Mouse (Mus musculus) neural tube, embryonic 15.5 days (tissue): ENCODE data around the gene Tsen34. TPM values are rescaled to one million over a fixed set of nuclear protein-coding genes. Genes with fewer than 3 reads are reported as not detected.

Experiments used
- ATAC-seq: fragments of 200-750 bp; cut with Nextera tagmentation; 2 replicates; pipeline ENCODE4 v1.8.0; 2017; ENCODE audit warnings: mild to moderate bottlenecking, moderate TSS enrichment, moderate library complexity; ENCODE audit not compliant: low FRiP score
- H3K27ac ChIP-seq: fragments of 300-500 bp; sonication (generic); replicated peaks from 2 replicates; pipeline ENCODE4 v1.5.1; 2015; ENCODE audit warnings: mild to moderate bottlenecking, inconsistent platforms
- H3K27me3 ChIP-seq: fragments of 300-500 bp; sonication (generic); replicated peaks from 2 replicates; pipeline ENCODE4 v1.6.1; 2015; ENCODE audit warnings: inconsistent platforms
- H3K36me3 ChIP-seq: fragments of 300-500 bp; sonication (generic); 2 replicates; pipeline ENCODE4 v1.6.1; 2015; ENCODE audit warnings: inconsistent platforms
- H3K4me1 ChIP-seq: fragments of 300-500 bp; sonication (generic); 2 replicates; pipeline ENCODE4 v1.6.1; 2015; ENCODE audit warnings: inconsistent platforms
- H3K4me2 ChIP-seq: fragments of 300-500 bp; sonication (generic); 2 replicates; pipeline ENCODE4 v1.6.1; 2015; ENCODE audit warnings: inconsistent platforms, mild to moderate bottlenecking, moderate library complexity
- H3K4me3 ChIP-seq: fragments of 300-500 bp; sonication (generic); replicated peaks from 2 replicates; pipeline ENCODE4 v1.5.1; 2015; ENCODE audit warnings: mild to moderate bottlenecking, inconsistent platforms
- H3K9ac ChIP-seq: fragments of 300-500 bp; sonication (generic); replicated peaks from 2 replicates; pipeline ENCODE4 v1.6.1; 2015; ENCODE audit warnings: mild to moderate bottlenecking, inconsistent platforms
- H3K9me3 ChIP-seq: fragments of 300-500 bp; sonication (generic); replicated peaks from 2 replicates; pipeline ENCODE4 v1.6.1; 2016; ENCODE audit warnings: inconsistent platforms
- WGBS: fragments of 180-500 bp; shearing (Covaris S2); methylation state at CpG from one replicate; pipeline ENCODE4 v1.1.7; 2015; ENCODE audit warnings: mixed read lengths; 5-methylcytosine and 5-hydroxymethylcytosine counted together
- polyA plus RNA-seq: library from polyadenylated mRNA; unstranded; fragments of >200 nt; fragmentation: Nextera tagmentation; extraction: Ambion mirVana; gene quantifications from 2 replicates; pipeline ENCODE4 v1.2.1, GENCODE M21; 2015

The Tsen34 gene
- polyA plus RNA-seq, 1 experiment from 2014 or later, result 295 TPM

DNA sequence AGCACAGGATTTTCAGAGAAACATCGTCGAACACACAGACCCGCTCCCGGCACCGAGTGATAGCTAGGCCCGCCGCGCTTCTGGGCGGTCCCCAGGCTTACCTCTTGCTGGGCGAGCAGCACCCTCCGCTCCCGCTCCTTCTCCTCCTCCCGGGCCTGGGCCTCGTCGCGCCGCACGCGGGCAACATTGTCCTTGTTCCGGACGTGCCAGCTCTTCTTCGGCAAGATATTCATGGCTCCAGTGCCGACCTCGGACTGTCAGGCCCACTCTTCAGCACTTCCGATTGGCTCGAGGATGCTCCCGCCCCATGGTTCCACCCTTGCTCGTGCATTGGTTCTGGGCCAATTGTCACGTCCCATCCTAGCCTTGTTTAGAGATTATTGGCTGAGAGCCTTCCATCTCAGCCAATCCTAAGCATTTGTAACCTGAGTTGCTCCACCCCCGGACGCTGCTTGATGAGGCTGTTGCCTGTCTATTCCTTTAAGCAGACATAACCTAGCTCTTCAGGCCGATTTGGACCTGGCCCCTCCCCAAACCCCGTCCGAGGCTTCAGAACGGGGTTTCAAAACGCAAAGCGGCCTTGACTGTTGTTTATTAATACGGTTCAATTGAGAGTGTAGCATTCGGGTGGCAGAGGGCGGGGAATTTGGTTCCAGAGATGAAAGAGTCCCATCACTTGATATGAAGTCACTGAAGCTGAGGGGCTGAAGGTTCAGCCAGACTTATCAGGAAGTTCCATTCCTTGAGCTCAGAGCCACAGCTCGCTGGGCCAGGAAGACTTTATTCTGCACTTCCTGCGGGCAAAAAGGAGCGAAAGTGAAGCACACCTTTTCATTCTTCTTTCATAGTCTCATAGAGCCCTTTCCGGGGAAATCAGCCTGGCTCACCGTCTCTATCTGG is 27.2 kb upstream of the Tsen34 start, which contains the start of gene Leng1:
Gene Leng1, minus strand, starts transcription at position 626 of the 900 bp plus-strand sequence.
- peak within 1 kb of the TSS; percentile 68 for H3K4me3 ChIP-seq
- H3K4me1 ChIP-seq, result peaks cover 27% of the 10 kb centered on the region
- no peaks in the 10 kb centered on the region for H3K27me3 ChIP-seq
- H3K4me2 ChIP-seq, result peak within 1 kb of the TSS; percentile 68
- H3K9me3 ChIP-seq, result no peaks in the 10 kb centered on the region
- 4% methylated on average over 45 of the region's 45 CpGs for WGBS
- peak within 1 kb of the TSS; percentile 66 for H3K9ac ChIP-seq
- peaks cover 24% of the 10 kb centered on the region for H3K36me3 ChIP-seq
- H3K27ac ChIP-seq, result peak within 1 kb of the TSS; percentile 84
- peak; percentile 99 for ATAC-seq

DNA sequence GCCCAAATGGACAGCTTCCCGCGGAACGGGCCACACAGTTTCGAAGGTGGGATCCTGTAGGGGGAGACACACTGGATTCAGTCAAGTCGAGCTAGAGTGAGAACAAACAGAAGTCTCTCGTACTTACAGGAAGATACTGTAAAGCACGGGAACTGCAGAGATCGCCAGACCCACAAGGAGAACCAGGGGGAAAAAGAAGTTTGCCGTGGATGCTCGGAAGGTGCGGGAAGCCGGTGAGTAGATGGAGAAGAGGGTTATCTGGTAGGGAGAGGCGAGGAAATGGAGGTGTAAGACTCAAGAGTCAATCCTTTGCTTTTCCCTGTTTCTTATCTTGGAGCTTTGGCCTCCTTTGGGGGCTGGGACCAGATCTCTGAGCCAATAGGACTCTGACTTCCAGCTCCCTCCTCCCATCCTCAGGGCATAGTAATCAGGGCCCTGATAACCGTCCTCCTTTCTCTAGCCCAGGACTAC is 25.7 kb upstream of the Tsen34 start:
- no peaks in the 10 kb centered on the region for H3K27me3 ChIP-seq
- H3K27ac ChIP-seq, result no peak overlapping the region
- H3K4me1 ChIP-seq, result peaks cover 27% of the 10 kb centered on the region
- 23% methylated on average over 14 of the region's 14 CpGs for WGBS
- peaks cover 10% of the 10 kb centered on the region for H3K36me3 ChIP-seq
- H3K4me2 ChIP-seq, result no peak overlapping the region
- no peak overlapping the region for H3K4me3 ChIP-seq
- ATAC-seq, result no peak
- H3K9me3 ChIP-seq, result no peaks in the 10 kb centered on the region
- H3K9ac ChIP-seq, result no peak overlapping the region

DNA sequence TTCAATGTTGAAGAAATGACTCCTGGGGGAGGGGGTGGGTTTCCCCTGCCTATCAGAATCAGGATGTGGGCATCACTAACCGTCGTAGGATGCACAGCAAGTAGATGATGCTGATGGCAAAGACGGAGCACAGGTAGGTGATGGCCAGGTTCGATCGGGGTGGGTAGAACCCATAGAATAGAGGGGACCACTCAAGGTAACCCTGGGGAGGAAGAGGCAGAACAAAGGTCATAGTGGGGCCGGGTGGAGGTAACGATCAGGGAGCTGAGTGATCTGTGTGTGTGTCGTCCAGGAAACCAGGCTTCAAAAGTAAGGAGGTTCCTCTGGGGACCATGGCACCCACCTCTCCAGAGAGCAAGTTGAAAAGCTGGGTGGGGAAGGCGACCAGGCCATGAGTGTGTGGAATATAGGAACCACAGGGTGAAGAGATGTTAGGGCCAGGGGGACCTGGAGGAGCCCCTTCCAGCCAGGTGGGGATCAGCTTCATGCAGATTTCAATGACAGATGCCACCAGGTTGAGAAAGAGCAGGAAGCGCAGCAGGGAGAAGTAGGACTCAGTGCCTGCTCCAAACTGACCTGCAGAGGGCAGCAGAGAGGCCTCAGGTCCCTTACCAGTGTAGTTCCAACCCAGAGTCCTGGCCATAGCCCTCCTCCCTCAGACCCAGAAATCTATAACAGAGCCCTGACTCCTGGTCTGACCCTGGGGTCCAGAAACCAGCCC is 18.0 kb upstream of the Tsen34 start:
- peak; percentile 88; the same call in 1 of the 2 replicates for ATAC-seq
- H3K27me3 ChIP-seq, result no peaks in the 10 kb centered on the region
- H3K27ac ChIP-seq, result no peak overlapping the region
- no peak overlapping the region for H3K9ac ChIP-seq
- H3K9me3 ChIP-seq, result no peaks in the 10 kb centered on the region
- no peak overlapping the region for H3K4me2 ChIP-seq
- H3K36me3 ChIP-seq, result peaks cover 17% of the 10 kb centered on the region
- no peaks in the 10 kb centered on the region for H3K4me1 ChIP-seq
- WGBS, result 77% methylated on average over 10 of the region's 10 CpGs
- H3K4me3 ChIP-seq, result no peak overlapping the region

DNA sequence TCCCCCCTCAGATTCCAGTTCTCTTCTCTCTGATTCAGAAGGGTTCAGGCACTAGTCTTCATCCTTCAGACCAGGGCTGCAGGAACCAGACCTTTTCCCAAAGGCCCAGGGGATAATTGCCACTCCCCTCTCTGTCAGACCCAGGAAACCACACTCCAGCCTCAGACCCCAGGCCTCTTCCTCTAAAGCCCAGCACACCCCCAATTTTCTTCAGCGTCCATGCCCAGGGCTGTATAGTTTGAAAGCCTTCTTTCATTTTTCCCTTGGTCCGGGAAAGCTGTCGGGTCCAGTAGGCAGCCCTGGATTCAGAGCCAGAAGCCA is 17.5 kb upstream of the Tsen34 start:
- WGBS, result 87% methylated on average over 3 of the region's 3 CpGs
- H3K4me2 ChIP-seq, result no peak overlapping the region
- ATAC-seq, result peak; percentile 29; the same call in 1 of the 2 replicates
- H3K9ac ChIP-seq, result no peak overlapping the region
- no peak overlapping the region for H3K27ac ChIP-seq
- peaks cover 19% of the 10 kb centered on the region for H3K36me3 ChIP-seq
- no peaks in the 10 kb centered on the region for H3K9me3 ChIP-seq
- no peaks in the 10 kb centered on the region for H3K27me3 ChIP-seq
- H3K4me3 ChIP-seq, result no peak overlapping the region
- H3K4me1 ChIP-seq, result no peaks in the 10 kb centered on the region

DNA sequence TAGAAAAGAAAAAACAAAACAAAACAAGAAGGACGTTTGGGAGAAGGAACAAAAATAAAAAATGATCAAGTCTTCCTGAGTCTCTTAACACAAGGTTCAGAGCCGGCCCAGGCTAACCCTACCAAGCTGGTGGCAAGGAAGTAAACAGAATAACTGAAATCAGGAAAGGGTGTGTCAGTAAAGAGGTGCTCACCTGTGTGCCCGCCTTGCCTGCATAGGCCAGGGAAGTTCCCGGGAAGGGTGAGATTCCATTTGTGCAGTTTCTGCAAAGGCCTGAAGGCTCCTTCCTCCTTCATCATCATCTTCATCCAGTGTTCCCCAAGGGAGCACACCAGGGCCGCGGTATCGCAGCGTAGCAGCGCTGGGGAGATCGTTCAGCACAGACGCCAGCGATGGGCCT is 16.3 kb upstream of the Tsen34 start:
- H3K36me3 ChIP-seq, result peaks cover 22% of the 10 kb centered on the region
- H3K9ac ChIP-seq, result no peak overlapping the region
- H3K9me3 ChIP-seq, result no peaks in the 10 kb centered on the region
- H3K27me3 ChIP-seq, result no peaks in the 10 kb centered on the region
- no peak for ATAC-seq
- H3K27ac ChIP-seq, result no peak overlapping the region
- H3K4me1 ChIP-seq, result no peaks in the 10 kb centered on the region
- 87% methylated on average over 12 of the region's 12 CpGs for WGBS
- no peak overlapping the region for H3K4me2 ChIP-seq
- H3K4me3 ChIP-seq, result no peak overlapping the region

DNA sequence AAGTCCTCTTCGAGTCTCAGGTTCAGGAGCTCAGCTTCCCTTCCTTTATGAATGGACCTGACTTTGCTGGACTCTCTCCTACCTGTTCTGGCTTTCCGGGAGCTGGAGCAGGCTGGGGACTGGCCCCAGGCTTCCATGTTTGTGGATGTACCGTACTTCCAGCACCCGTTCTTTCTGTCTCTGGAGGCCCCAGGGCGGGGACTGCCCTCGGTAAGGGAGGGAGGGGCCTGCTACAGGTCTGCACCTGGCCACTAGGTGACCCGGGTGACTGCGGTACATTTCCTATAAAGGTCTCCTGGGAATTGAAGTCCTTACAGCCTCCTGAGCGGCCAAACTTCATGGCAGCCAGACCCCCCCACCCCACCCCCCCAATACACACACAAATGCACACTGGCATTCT is 15.3 kb upstream of the Tsen34 start, which contains the start of gene Tmc4:
Gene Tmc4, minus strand, starts transcription at position 212 of the 400 bp plus-strand sequence.
- WGBS, result 55% methylated on average over 9 of the region's 9 CpGs

DNA sequence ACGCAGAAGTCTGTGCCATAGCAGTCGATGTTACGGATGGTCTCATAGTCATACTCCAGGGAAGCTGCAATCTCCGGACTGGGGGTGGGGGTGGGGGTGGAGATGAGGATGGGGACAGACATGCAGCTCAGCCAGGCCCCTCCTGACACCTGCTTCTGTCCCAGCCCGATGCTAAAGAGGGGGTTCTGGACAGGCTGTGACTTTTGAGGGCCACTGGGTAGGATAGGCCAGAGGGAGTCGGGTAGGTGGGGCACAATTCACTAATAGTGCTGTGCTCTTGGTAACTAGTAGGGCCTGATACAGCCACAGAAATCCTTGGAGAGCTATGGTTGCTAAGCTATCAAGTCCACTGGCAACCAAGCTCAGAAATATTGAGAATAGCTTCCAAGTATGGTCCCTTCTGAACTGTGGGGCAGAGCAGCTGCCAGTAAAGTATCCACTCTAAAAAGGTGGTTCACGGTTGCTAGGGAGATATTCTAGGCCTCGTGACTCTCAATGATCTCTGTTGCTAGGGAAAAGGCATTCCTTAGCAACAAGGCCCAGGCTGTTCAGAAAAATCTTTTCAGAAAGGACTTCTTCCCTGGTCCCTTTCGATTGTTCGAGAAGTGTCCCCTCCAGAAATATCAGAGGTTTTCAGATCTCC is 8.6 kb upstream of the Tsen34 start:
- ATAC-seq, result peak; percentile 66
- peak overlapping the region; percentile 15 for H3K4me2 ChIP-seq
- H3K27me3 ChIP-seq, result no peaks in the 10 kb centered on the region
- no peak overlapping the region for H3K4me3 ChIP-seq
- peak overlapping the region; percentile 76 for H3K27ac ChIP-seq
- H3K9ac ChIP-seq, result no peak overlapping the region
- peaks cover 52% of the 10 kb centered on the region for H3K36me3 ChIP-seq
- H3K9me3 ChIP-seq, result no peaks in the 10 kb centered on the region
- 48% methylated on average over 10 of the region's 10 CpGs for WGBS
- H3K4me1 ChIP-seq, result peaks cover 24% of the 10 kb centered on the region

More for the DNA sequence above, 15.3 kb upstream of the Tsen34 start, which contains the start of gene Tmc4:
- no peak for ATAC-seq
- Histone ChIP-seq H3K9me3 (no peaks in the 10 kb centered on the region), H3K4me2 (no peak within 1 kb of the TSS), H3K4me3 (no peak within 1 kb of the TSS), H3K9ac (no peak within 1 kb of the TSS), H3K36me3 (peaks cover 27% of the 10 kb centered on the region), H3K27ac (no peak within 1 kb of the TSS), H3K4me1 (no peaks in the 10 kb centered on the region), H3K27me3 (no peaks in the 10 kb centered on the region)

DNA sequence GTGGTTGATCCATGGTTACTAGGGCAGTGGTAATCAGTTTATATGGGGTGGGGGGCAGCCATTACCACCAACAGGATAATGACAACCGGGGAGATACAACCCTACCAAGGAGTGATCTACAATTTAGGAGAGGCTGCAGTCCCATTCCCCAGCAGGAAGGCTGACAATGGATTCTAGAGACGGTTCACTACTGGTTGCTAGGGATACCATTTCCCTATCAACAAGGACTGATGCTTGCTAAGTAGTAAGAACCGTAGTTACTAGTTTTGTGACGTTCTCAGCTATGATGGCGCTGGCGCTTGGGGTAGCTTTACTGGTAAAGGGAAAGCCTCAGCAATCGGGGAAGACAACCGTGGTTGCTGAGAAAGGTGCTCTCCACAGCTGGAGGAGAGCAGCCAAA is 8.0 kb upstream of the Tsen34 start:
- Histone ChIP-seq H3K36me3 (peaks cover 48% of the 10 kb centered on the region), H3K9me3 (no peaks in the 10 kb centered on the region), H3K4me1 (peaks cover 24% of the 10 kb centered on the region), H3K4me3 (no peak overlapping the region), H3K9ac (no peak overlapping the region), H3K4me2 (no peak overlapping the region), H3K27me3 (no peaks in the 10 kb centered on the region), H3K27ac (peak overlapping the region; percentile 76)
- ATAC-seq, result peak; percentile 21
- 65% methylated on average over 8 of the region's 8 CpGs for WGBS

DNA sequence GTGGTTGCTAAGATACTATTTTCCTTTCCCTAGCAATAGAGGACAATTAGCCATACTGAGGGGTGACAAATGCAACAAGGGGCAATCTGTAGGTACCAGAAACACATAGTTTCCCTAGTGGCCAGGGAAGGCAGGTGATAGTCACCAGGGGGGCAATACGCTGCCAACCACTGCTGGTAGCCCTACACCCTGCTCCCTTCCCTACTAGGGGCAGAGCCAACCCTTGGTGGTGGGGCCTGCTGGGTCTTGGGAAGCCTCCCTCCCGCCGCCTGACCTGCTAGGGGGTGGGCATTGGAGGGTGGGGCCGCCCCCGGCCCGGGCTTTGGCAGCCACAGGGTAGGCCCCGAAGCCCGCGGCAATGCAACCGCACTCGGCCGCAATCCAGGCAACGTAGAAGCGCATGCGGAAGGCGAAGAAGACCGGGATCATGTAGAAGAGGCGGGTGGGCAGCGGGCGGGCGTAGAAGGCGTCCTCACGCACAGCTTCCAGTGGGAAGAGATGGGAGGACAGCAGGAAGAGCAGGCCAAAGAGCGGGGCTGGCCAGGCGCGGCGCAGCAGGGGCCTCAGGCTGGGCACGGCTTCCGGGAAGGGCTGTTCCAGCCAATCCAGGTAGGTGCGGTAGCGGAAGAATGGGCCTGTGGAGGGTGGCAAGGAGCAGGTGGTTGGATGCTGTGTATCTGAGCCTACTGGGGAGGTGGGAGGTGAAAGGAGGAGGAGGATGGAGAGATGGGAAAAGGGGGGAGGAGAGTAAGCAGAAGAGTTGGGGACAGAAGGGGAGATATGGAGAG is 7.1 kb upstream of the Tsen34 start:
- H3K4me2 ChIP-seq, result no peak overlapping the region
- peaks cover 44% of the 10 kb centered on the region for H3K36me3 ChIP-seq
- no peak overlapping the region for H3K9ac ChIP-seq
- 80% methylated on average over 31 of the region's 31 CpGs for WGBS
- H3K27ac ChIP-seq, result peak overlapping the region; percentile 76
- H3K4me1 ChIP-seq, result peaks cover 27% of the 10 kb centered on the region
- H3K27me3 ChIP-seq, result no peaks in the 10 kb centered on the region
- no peak for ATAC-seq
- H3K9me3 ChIP-seq, result no peaks in the 10 kb centered on the region
- H3K4me3 ChIP-seq, result no peak overlapping the region

DNA sequence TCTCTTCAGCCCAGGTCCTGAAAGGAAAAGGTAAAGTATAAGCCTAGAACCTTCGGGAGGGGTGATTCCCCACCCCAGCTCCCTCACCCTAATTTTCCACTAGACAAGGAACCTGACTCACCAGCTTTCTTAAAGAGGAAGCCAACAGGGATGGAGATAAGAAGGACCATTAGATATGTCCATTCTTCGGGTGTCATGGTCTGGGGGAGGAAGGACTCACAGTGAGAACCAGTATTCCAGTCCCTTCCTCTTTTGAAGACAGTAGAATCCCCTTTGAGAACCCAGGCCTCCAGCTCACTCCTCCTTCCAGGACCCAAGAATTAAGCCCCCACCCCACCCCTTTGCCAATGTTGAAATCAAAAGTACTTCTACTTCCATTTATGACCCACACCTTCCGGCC is 744 bp upstream of the Tsen34 start:
- H3K27ac ChIP-seq, result peak overlapping the region; percentile 96
- H3K9ac ChIP-seq, result peak overlapping the region; percentile 81
- H3K9me3 ChIP-seq, result no peaks in the 10 kb centered on the region
- 32% methylated on average over 3 of the region's 3 CpGs for WGBS
- H3K4me1 ChIP-seq, result peaks cover 36% of the 10 kb centered on the region
- H3K27me3 ChIP-seq, result no peaks in the 10 kb centered on the region
- H3K4me2 ChIP-seq, result peak overlapping the region; percentile 79
- peak overlapping the region; percentile 69 for H3K4me3 ChIP-seq
- no peak for ATAC-seq
- H3K36me3 ChIP-seq, result peaks cover 27% of the 10 kb centered on the region
